ENCODE assay signal across 21 mouse cellular contexts in genomic region chrX:21586030-21586429, GRCm38 (mm10).
DNase-seq lines count a peak whose midpoint lies in the region; ATAC-seq and TF ChIP-seq lines count a peak whose summit lies in the region.
"Had no signal": no experiment of that assay in that cellular context is flagged by ENCODE, and none has a peak within 500 bp of the region (broad histone marks: within the 10 kb centered on the region; RNA-seq: fewer than 3 reads in every experiment).

No protein-coding gene starts in this region.

- peak; percentile 93 for ATAC-seq in intestine, embryonic 15.5 days
- ATAC-seq in intestine, embryonic 16.5 days, result peak; percentile 97
- ATAC-seq in intestine, postnatal 0 days, result 0 out of 2 replicates have a peak, but pooled peaks have one; percentile 36
- no peak for ATAC-seq in midbrain, embryonic 13.5 days
- ATAC-seq: activated CD4-positive, CD25-positive, alpha-beta regulatory T cell, adult 4 months; CD4-positive, CD25-positive, alpha-beta regulatory T cell, adult 4 months; Patski had no signal

- H3K27me3 ChIP-seq in intestine, embryonic 15.5 days (replicated peaks), result no peaks in the 10 kb centered on the region
- no peaks in the 10 kb centered on the region for H3K27me3 ChIP-seq in intestine, embryonic 16.5 days (replicated peaks; ENCODE audit: control insufficient read depth, insufficient read depth, low read length)
- no peaks in the 10 kb centered on the region for H3K27me3 ChIP-seq in intestine, postnatal 0 days (replicated peaks; ENCODE audit: control insufficient read depth, insufficient read depth, low read length)
- no peaks in the 10 kb centered on the region for H3K27me3 ChIP-seq in midbrain, embryonic 13.5 days
- H3K27me3 ChIP-seq: CH12.LX had no signal

- H3K4me1 ChIP-seq in intestine, embryonic 15.5 days (replicated peaks), result no peaks in the 10 kb centered on the region
- H3K4me1 ChIP-seq in intestine, embryonic 16.5 days (ENCODE audit: control insufficient read depth, insufficient read depth, low read length), result no peaks in the 10 kb centered on the region
- no peaks in the 10 kb centered on the region for H3K4me1 ChIP-seq in intestine, postnatal 0 days (replicated peaks; ENCODE audit: control insufficient read depth, insufficient read depth, low read length)
- H3K4me1 ChIP-seq in midbrain, embryonic 13.5 days (replicated peaks), result no peaks in the 10 kb centered on the region

- WGBS in intestine, embryonic 15.5 days, result 35% methylated on average over 1 of the region's 1 CpGs
- 45% methylated on average over 1 of the region's 1 CpGs for WGBS in intestine, embryonic 16.5 days
- 22% methylated on average over 1 of the region's 1 CpGs for WGBS in intestine, postnatal 0 days
- WGBS in midbrain, embryonic 13.5 days, result 68% methylated on average over 1 of the region's 1 CpGs

- no peak for TF ChIP-seq CTCF in intestine, postnatal 0 days (IDR thresholded peaks at IDR 0.05; ENCODE audit: low read depth)

- no peak overlapping the region for H3K4me2 ChIP-seq in intestine, embryonic 15.5 days (replicated peaks)
- H3K4me2 ChIP-seq in intestine, embryonic 16.5 days (ENCODE audit: low read depth, low read length), result no peak overlapping the region
- no peak overlapping the region for H3K4me2 ChIP-seq in intestine, postnatal 0 days (replicated peaks; ENCODE audit: low read depth)
- no peak overlapping the region for H3K4me2 ChIP-seq in midbrain, embryonic 13.5 days (replicated peaks)

- no peak overlapping the region for H3K27ac ChIP-seq in intestine, embryonic 15.5 days
- no peak overlapping the region for H3K27ac ChIP-seq in intestine, embryonic 16.5 days (ENCODE audit: low read length)
- no peak overlapping the region for H3K27ac ChIP-seq in intestine, postnatal 0 days (ENCODE audit: low read depth, low read length)
- no peak overlapping the region for H3K27ac ChIP-seq in midbrain, embryonic 13.5 days

- no peak for DNase-seq in lung, postnatal 25 days (ENCODE audit: low spot score)
- DNase-seq in adrenal gland, postnatal 14 days, result no peak
- DNase-seq: adrenal gland, adult 2 months; adrenal gland, adult 8-10 months; adrenal gland, postnatal 10 days; adrenal gland, postnatal 25 days; adrenal gland, postnatal 36 days; B cell, adult 2 months; cerebellum, adult 11 months; cerebellum, adult 11-12 months; cerebellum, adult 18-20 months; cerebellum, adult 2 months had no signal

- H3K4me3 ChIP-seq in intestine, embryonic 15.5 days (replicated peaks), result no peak overlapping the region
- H3K4me3 ChIP-seq in intestine, embryonic 16.5 days (ENCODE audit: low read length), result no peak overlapping the region
- no peak overlapping the region for H3K4me3 ChIP-seq in intestine, postnatal 0 days (ENCODE audit: low read depth, low read length)
- H3K4me3 ChIP-seq in midbrain, embryonic 13.5 days (replicated peaks), result no peak overlapping the region

- no peaks in the 10 kb centered on the region for H3K9me3 ChIP-seq in intestine, embryonic 15.5 days
- no peaks in the 10 kb centered on the region for H3K9me3 ChIP-seq in intestine, embryonic 16.5 days (ENCODE audit: control insufficient read depth, low read length)
- no peaks in the 10 kb centered on the region for H3K9me3 ChIP-seq in intestine, postnatal 0 days (ENCODE audit: control insufficient read depth)
- H3K9me3 ChIP-seq in midbrain, embryonic 13.5 days, result no peaks in the 10 kb centered on the region
- H3K9me3 ChIP-seq: G1E had no signal

- H3K9ac ChIP-seq in intestine, embryonic 15.5 days, result no peak overlapping the region
- H3K9ac ChIP-seq in intestine, embryonic 16.5 days (ENCODE audit: low read depth, low read length), result no peak overlapping the region
- H3K9ac ChIP-seq in intestine, postnatal 0 days (ENCODE audit: low read depth, low read length), result no peak overlapping the region
- H3K9ac ChIP-seq in midbrain, embryonic 13.5 days (replicated peaks), result no peak overlapping the region

- H3K36me3 ChIP-seq in intestine, embryonic 15.5 days, result no peaks in the 10 kb centered on the region
- no peaks in the 10 kb centered on the region for H3K36me3 ChIP-seq in intestine, embryonic 16.5 days (ENCODE audit: control insufficient read depth, insufficient read depth, low read length)
- H3K36me3 ChIP-seq in intestine, postnatal 0 days (ENCODE audit: control insufficient read depth, insufficient read depth), result no peaks in the 10 kb centered on the region
- no peaks in the 10 kb centered on the region for H3K36me3 ChIP-seq in midbrain, embryonic 13.5 days
- H3K36me3 ChIP-seq: G1E had no signal
